Mouse (Mus musculus) spleen, adult 2 months (tissue): ENCODE measurements around the gene Slc22a23.

Experiments
- CTCF ChIP-seq: fragments of 200-500 bp; IDR thresholded peaks from 2 replicates; pipeline ENCODE4 v1.5.1; 2011; ENCODE audit warnings: mild to moderate bottlenecking, inconsistent platforms; ENCODE audit not compliant: insufficient read depth, insufficient read length, insufficient replicate concordance; ENCODE audit errors: extremely low read depth
- POLR2A ChIP-seq: fragments of 200-500 bp; IDR thresholded peaks from 2 replicates; pipeline ENCODE4 v1.6.1; 2011; ENCODE audit warnings: low read depth, low read length, inconsistent platforms

DNA sequence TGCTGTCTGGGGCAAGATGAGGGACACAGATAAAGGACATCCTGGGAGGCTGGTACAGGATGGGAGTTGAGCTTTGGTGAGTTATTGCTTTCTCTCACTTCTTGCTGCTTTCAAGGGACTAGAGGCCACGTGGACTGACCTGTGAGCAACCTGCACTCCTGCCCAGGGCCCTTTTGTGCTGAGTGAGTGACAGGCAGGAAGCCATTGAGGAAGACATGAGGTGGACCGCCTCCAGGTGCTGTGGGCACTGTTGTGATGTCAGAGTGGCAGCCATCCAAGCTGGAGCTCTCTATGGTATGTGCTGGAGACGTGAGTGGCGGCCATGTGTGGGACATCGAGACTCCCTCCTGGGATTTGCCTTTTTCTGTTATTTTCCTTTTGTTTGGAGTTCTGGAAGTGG, 163.4 kb downstream of the Slc22a23 start:
- TF ChIP-seq CTCF, result no peak
- no peak for TF ChIP-seq POLR2A
